Mouse (Mus musculus): ENCODE results near the gene Fgfrl1.
A peak's percentile ranks its signal among the peaks of the same experiment; 100 is the strongest.

DNA sequence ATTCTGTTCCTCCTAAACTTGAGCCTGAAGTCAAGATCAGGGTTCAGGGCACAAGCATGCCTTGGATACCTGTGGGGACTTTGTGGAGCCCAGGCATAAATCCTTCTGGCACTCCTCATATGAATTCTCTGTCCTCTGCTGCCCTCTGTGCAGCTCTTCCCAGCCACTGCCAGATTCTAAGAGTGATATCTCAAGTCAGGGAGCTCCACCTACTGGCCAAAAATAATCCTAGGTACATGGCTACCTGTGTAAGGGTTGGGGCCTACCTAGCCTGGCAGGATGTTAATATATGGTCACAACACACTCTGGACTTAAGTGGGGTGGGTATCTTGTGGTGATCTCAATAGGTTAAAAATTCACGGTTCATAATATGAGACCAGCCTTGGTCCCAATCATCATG, 40.4 kb upstream of the Fgfrl1 start:
- TF ChIP-seq EP300 (IDR thresholded peaks at IDR 0.05; ENCODE audit: insufficient read depth, low read depth, low read length) (no peak), CTCF (IDR thresholded peaks at IDR 0.05) (peak; percentile 77), POLR2A (IDR thresholded peaks at IDR 0.05; ENCODE audit: insufficient read depth, low read depth, low read length) (no peak)

Measured in heart, adult 2 months (tissue).